Mouse (Mus musculus) megakaryocyte progenitor cell, adult 5-6 weeks (primary cell): Measurements from ENCODE around the gene Wdr5. TPM values are rescaled to one million over a fixed set of nuclear protein-coding genes. Genes with fewer than 3 reads are reported as not detected.

Source experiments
- ATAC-seq: replicated peaks from 2 replicates; pipeline ENCODE4 v1.8.0; 2016; ENCODE audit warnings: mild to moderate bottlenecking, moderate TSS enrichment, inconsistent platforms; ENCODE audit not compliant: poor library complexity
- total RNA-seq, 2 experiments: library from RNA; stranded (forward) in 1 of 2; stranded (reverse) in 1 of 2; fragments of 157-497, 149-512 nt in 1 of 2; fragments of 200-1000 nt in 1 of 2; gene quantifications; 2 replicates each; pipeline versions ENCODE4 v1.2.3 to v1.2.4; 2015 to 2017

The Wdr5 gene
- total RNA-seq (2015): 36.7 and 37.2 TPM in 2 replicates
- 85.6 and 87.3 TPM in 2 replicates for total RNA-seq (2017)

DNA sequence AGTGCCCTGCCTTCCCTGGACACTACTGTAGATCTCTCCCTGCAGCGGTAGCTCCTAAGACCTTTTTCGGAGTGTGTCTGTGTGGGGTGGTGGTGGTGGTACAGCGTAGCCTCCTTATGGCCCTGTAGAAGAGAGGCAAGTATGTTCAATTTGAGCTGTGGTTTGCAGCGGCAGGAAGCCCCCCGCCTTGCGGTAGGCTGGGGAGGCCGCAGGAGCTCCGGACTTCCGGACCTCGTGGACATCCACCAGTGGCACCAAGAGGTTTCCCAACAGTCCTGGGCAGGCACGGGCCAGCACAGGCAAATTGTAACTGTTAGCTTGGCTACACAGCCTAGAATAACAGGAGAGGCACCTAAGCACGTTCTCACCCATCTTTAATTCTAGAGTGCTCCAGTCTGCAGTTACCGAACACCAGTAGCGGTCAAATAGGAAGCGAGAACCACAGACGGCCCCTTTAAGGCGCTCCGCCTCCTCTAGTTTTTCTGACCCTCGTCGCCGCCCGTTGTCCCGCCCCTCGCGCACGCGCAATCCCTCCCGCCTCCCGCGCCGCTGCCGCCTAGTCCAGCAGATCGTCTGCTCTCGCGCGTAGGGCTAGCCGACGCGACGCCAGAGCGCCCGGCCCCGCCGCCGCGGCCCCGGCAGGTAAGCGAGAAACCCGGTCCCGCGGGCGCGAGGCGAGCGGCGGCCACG lies at the start of gene Wdr5:
Gene Wdr5, plus strand, starts transcription at position 519 of the 690 bp plus-strand sequence.
- ATAC-seq: peak; percentile 81

DNA sequence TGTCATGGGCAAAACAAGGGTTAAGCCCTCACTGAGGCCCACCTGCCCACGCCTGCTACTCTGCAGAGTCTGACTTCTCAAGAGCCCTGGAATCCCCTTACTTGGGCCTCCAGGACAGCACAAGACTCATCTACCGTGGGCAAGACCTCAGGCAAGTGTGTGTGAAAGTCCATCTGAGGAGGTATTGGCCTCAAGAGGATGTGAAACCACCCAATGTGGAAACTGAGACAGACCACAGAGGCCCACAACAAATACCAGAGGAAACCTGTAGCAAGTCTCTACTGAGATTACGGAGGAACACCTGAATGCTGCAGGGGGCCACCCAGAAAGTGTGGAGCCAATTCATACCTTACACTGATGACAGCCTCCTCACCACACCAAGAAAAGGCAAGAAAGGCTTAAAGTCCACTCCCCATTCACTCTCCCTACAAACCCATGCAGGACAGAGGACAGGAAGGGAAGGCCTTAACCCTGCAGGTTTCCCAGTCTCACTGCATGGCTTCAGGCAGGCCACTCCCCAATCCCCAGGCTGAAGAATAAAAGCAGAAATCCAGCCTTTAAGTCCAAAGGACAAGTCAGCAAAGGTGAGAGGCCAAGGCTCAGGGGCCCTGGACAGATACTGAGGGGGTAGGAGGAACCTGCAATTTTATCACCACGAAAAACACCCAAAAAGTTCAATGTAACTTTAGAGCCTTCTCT lies 45.5 kb upstream of the Wdr5 start:
- no peak for ATAC-seq

DNA sequence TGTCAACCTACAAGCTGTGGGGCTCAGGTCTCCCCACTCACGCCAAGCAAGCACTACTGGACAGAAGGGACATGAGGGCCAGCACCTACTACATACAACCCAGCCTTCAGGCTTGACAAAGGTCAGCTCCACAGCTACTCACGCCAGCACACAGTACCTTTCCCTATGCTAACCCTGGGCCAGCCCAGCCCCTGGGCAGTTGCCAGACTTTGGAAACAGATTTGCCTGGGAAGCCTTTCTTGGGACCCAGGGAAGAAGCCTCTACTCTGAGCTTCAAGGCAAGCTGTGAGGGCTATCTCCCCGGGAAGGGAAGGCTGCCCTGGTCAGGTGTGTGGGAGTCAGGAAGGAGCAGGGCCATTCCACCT lies 45.0 kb upstream of the Wdr5 start:
- no peak for ATAC-seq

DNA sequence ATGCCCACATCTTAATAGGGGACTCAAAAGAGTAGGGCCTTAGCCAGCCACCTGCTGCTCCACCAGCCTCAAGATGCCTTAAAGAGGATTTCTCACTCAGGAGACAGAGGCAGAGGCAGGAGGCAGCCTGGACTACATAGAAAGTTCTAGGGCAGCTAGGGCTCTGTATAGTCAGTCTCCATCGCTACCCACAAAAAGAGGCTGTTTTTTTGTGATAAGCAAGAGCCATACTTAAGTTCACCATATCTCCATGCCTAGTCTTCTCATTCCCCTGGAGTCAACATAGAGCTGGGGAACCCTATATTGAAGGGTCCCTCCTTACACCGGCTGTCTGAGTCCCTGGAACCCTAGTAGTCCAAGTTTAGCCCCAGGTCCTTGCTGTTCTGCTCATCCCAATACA lies 44.4 kb upstream of the Wdr5 start:
- peak; percentile 67 for ATAC-seq

DNA sequence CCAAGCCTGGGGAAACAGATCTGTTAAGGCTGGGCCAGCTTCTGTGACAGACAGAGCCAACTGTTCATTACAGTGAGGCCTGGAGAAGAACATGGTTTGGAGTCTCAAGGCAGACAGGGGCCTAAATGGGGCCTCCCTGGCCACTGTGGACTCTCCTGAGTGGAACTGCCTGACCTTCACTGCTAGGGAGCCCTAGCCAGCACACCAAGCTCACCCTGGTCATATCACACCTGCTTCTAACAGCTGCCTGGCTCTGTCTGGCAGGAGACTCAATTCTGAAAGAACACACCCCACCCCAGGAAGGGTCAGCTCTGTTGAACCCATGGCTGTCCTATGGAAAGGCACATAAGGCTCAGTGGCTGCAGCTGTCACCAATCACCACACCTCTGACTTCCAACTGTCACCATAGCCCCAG lies 43.8 kb upstream of the Wdr5 start:
- no peak for ATAC-seq

DNA sequence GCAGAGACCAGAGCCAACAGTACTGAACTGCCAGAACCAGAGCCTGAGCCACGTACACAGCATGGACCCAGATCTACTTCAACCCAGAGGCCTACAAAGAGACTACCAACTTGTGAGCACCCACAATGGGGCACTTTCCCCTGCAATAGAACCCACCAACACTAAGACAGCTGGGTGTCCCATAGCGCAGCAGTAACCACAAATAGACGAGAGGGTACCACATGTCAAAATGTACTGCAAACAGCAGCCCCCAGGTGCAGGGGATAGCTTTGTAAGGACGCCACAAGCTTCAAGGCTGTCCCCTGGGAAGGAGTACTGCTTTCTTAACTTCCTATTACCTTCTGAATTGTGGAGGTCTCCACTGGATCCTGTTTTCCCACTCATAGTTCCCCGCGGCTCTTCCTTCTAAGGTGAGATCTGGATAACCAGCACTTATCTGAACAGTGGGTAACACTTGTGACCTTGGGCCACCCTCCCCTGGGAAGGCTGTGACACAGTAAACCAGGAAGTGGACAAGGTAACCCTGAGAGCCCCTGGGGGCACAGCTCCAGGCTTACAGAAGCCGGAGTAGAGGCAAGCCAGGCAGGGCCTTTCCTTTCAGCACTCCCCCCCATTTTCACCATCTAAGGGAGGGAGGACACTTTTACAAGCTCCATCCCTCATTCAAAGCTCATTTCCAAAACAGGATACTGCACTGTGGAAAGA lies 41.7 kb upstream of the Wdr5 start:
- ATAC-seq: no peak

DNA sequence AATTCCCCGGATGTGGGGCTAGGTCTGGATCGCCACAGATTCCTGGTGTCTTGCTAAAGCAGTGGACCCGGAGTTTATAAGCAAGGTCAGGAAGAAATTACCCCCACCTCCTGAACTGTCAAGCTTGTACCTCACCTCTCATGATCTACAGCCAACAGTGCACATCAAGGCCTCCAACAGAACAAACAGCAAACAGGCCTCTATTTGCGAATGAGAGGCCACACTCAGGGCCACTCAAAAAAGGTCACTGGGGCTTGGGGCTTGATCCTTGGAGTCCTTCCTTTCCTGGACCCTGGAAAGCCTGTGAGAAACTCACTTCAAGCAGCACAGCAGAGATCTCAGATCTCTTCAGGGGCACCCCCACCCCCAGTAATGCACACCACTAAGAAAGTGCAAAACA lies 41.0 kb upstream of the Wdr5 start:
- no peak for ATAC-seq

DNA sequence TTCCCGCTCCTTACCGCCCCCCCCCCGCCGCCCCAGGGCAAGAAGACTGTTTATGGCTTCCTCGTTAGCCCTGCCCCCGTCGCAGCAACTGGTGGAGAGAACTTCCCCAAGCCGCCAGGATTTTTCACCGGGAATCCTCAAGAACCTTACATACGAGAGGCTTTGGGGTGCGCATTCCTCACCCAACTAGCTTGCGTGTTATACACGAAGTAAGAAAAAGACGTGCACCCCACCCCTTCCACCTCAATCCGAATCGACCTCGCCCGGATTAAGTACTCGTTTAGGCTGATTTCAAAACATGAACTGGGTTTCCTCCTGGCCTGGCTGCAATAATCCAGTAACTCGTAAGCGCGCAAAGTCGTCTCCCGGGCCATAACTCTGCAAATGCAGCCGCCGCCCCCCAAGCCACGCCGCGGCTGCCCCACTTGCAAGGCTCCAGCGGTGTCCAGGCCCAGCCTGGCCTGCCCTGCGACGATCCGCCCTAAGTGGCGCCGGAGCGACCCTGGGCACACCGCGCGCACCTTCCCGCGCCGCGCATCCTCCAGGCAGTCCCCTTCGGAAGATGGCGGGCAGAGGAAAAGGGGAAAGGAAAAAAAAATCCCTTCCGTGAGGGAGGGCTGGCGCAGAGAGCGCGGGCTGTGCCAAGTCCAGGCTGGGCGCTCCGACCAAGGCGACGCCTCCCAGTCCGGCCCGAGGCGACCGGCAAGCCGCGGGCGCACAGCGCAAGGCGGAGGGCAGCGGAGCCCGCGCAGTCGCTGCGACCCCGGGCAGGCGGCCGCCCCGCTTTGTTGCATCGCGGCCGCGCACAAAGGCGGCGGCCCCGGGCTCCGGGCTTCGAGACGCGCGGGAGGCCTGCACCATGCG lies 40.1 kb upstream of the Wdr5 start:
- no peak for ATAC-seq

DNA sequence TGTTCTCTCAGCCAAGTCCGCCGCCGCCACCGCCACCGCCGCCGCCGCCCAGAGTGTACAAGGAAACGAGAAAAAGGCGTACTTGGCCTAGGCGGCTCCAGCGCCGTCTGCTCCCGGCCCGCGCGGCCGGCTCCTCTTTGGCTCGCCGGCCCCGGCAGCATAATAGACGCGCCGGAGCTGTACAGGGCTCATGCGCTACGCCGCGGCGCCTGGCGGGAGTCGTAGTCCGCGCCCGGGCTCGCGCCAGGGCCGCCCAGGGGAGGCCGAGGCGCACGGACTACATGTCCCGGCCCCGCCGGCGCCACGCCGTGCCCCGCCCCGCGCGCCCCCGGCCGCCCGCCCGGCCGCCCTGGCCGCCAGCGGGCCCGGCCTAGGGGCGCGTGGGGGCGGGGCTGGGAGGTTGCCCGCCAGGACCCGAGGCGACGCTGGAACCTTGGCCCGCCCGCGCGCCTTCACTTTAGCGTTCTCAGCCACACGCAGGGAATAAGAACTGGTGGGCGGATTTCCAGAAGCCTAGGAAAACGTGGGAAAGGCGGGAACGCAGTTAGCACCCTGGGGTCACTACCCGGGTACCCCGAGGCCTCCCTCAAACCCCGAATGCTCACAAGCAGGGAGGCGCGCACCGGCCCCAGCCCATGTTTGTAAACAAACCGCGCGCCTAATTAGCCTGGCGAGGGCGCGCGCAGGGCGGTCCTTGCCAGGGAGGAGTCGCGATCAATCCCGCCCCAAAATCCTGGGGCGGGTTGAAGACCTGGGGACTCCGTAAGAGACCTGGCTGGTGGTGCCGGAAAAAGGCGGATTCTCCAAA lies 39.3 kb upstream of the Wdr5 start:
- peak; percentile 70 for ATAC-seq

DNA sequence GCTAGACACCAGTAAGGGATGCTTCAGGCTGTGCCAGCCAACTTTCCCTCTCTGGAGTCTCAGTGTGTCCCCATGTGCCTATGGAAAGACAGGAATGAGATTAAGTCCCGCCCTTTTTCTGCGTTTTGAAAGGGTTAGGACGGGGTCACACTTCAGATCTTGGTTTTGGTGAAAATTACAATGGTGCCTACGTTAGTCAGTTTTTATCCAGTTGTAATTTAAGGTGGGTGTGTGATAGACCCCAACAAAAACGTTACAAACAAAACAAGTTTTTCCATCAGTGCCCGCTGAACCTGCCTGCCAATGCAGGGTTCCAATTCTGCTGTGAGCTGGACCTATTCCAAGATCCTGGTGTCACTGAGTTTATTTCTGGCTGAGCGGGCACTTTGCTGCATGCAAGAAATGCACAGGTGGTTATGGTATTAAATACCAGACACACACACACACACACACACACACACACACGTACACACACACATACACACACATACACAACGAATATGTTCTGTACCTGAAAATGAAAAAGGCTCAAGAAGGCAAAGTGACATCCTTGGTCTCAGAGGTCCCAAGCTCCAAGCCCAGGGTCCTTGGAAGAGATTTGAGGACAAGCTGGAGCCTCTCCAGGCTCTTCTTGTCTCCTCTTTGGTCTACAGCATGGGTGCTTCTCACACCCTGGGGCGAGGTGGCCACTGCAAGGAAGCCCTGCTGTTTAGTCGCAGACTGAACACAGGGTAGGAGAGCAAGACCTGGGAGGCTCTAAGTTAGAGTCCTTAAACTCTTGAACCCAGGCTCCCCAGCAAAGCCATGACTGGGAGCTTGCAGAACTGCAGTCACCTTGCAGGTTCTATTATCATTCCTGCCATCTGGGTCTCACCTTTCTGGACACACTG lies 38.4 kb upstream of the Wdr5 start:
- no peak for ATAC-seq

DNA sequence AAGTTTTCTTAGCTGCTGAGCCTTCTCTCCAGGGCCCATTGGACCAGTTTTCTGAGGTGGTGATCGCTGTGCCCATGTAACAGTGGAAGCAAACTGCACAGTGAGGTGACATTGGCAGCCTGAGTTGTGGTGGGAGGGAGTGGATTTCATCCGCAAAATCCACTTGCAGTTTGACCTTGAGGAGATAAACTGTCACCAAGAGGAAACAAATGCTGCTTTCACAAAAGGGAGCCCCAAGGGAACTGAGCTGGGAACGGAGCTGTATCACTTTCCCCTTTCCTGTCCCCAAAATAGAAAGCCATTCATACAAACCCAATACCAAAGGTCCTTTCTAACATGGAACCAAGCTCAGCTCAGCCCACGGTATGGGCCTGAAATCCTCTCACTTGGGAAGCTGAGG lies 35.1 kb upstream of the Wdr5 start:
- ATAC-seq: no peak

DNA sequence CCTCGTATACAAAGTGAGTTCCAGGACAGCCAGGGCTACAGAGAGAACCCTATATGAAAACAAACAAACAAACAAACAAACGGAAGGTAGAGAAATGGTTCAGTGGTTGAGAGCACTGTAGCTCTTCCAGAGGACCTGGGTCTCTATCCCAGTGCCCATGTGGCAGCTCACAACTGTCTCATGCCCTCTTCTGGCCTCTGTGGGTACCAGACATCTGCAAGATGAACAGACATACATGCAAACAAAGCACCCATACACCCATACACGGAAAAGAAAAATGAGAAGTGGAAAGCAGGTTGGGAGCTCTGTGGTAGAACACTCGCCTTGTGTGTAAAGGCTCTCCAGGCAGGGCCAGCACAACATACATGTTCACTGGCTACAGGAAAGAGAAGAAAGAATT lies 34.6 kb upstream of the Wdr5 start:
- ATAC-seq: peak; percentile 51

DNA sequence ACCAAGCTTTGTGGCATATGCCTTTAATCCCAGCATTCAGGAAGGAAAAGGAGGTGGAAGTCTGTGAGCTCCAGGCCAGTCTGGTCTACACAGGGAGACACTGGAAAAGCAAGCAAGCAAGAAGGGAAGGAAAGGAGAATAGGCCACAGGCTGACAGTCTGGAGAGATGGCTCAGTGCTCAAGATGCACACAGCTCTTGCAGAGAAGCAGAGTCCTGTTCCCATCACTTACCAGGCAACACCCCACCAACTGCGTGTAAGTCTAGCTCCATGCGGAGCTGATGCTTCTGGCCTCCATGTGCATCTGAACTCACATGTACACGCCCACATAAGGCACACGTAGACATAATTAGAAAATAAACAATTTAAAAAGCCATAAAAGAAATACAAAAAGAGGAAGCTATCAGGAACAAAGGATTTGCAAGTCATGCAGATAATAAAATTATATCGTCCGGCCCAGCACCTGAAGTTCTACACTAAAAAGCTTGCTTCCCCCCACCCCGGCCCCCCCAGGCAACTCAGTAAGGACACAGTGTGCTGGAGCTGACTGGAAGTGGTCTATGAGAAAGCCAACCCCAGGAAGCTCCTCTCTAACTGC lies 32.6 kb upstream of the Wdr5 start:
- ATAC-seq: 0 out of 2 replicates have a peak, but pooled peaks have one; percentile 18

DNA sequence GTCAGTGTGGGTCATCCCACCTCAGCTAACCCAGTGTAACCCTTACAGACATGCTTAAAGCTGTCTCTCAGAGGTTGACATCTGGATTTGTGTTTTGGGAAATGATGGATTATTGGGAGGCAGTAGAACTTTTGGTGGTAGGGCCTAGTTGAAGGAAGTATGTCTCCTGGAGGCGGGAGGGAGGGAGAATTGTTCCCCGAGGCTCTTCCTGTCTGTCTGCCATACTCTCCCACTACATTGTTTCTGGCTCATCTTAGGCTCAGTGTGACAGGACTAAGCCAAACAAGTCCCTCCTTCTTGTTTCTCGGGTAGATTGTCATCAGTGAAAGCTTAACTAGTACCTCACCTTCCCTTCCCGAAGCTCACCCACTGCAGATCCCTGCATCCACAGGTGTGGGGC lies 28.2 kb upstream of the Wdr5 start:
- ATAC-seq: no peak

DNA sequence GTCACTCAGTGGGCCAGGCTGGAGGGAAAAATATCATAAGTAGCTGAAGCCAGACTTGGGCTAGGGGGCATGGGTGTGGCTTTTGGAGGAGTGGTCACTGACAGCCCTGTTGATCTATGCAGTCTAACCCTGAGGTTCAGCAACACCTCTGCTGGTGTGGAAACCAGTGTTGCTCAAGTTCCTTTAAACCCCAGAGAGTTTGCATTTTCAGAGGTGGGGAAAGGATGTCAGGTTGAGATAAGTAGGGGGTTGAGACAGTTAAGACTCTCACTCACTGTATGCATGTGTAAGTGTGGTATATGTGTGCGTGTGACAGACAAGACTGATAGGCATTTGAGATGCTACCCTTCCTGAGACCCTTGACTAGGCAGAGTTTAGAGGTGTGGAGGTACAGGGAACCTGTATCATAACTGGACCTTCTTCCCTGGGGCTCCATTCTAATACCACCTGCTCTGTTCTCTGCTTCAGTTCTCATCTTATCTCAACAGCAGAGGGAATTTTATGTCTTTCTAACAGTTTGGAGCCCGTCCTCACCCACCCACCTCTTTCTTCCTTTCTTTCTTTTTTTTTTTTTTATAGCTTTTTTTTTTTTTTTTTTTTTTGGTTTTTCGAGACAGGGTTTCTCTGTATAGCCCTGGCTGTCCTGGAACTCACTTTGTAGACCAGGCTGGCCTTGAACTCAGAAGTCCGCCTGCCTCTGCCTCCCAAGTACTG lies 27.5 kb upstream of the Wdr5 start:
- ATAC-seq: peak; percentile 90

DNA sequence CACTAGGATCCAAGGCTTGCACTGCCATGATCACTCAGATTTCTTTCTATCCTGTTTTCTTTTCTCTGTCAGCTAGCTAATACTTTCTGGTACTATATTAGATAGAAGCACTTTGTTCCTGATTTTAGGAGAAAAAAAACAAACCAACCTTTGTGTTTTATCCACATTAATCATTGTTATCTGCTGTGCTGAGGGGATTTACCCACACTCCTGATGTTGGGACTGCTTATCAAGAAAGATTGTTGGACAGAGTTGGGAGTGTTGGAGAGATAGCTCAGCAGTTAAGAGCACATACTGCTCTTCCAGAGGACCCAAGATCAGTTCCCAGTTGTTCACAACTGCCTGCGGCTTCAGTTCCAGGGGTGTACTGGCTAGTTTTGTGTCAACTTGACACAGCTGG lies 26.6 kb upstream of the Wdr5 start:
- ATAC-seq: no peak

DNA sequence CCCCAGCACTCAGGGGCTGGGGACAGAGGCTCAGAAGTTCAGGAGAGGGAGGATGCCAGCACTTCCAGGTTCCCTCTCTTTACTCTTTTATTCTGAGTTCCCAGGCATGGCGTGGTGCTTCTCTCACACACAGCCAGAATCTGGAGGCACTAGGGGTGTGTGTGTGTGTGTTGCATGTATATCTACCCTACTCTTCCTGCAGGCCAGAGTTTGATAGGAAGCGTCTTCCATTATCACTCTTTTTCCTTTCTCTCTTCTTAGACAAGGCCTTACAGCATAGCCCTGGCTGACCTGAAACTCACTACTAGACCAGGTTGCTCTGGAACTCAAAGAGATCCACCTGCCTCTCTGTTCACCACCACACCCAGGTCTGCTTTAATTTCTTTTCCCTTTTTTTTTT lies 24.0 kb upstream of the Wdr5 start:
- no peak for ATAC-seq

DNA sequence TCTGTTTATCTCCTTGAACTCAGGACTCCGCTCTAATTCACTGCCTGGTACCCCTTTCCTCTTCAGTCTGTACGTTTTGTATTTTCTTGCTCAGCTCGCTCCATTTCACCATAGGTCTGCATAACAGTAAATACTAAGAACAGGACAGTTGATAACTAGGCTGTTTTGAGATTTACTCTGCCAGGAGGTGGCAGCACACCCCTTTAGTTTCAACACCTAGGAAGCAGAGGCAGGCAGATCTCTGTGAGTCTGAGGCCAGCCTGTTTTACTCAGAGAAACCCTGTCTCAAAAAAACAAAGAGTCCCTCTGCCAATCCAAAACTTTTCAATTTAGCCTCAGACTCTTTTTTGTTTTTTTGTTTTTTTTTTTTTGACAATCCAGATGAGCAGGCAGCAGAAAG lies 21.0 kb upstream of the Wdr5 start:
- ATAC-seq: no peak
